12 mouse cellular contexts compared by ENCODE assay signal in genomic region chr10:122525807-122526206, GRCm38 (mm10).
DNase-seq lines count a peak whose midpoint lies in the region; ATAC-seq and TF ChIP-seq lines count a peak whose summit lies in the region.
"Had no signal": no experiment of that assay in that cellular context is flagged by ENCODE, and none has a peak within 500 bp of the region (broad histone marks: within the 10 kb centered on the region; RNA-seq: fewer than 3 reads in every experiment).

No protein-coding gene starts in this region.

- no peak for ATAC-seq in liver, embryonic 14.5 days (ENCODE audit: insufficient read depth)
- no peak for ATAC-seq in liver, embryonic 11.5 days (replicated peaks; ENCODE audit: low FRiP score)
- ATAC-seq in granulocyte monocyte progenitor cell, adult 5-6 weeks (replicated peaks; ENCODE audit: poor library complexity, severe bottlenecking): peak; percentile 33

- 69% methylated on average over 6 of the region's 6 CpGs for WGBS in heart, adult 2 months
- WGBS in liver, embryonic 14.5 days (ENCODE audit: insufficient replicate concordance): 66% methylated on average over 6 of the region's 6 CpGs
- 85% methylated on average over 6 of the region's 6 CpGs for WGBS in liver, embryonic 11.5 days

- no peak overlapping the region for H3K4me3 ChIP-seq in heart, adult 2 months
- H3K4me3 ChIP-seq in liver, embryonic 14.5 days (ENCODE audit: insufficient read depth in 1 of 2, low read depth in 2 of 2, low read length in 2 of 2): no peak overlapping the region
- H3K4me3 ChIP-seq in liver, embryonic 11.5 days (ENCODE audit: low read depth, low read length): no peak overlapping the region
- H3K4me3 ChIP-seq: embryonic facial prominence, embryonic 12.5 days; forebrain, embryonic 10.5 days had no signal

- TF ChIP-seq CTCF in heart, adult 2 months (IDR thresholded peaks at IDR 0.05): peak; percentile 34
- 0 out of 2 replicates have a peak, but pooled peaks have one; percentile 19 for TF ChIP-seq CTCF in liver, embryonic 14.5 days (IDR thresholded peaks at IDR 0.05; ENCODE audit: low read depth)

- intact Hi-C loops in heart, adult 2 months (cut with DNase I): loop anchor here (5.0 kb wide), 3 partner anchors 79 to 419 kb away; partner anchors contain the start of gene Avpr1a
- intact Hi-C loops in heart, postnatal 14 days (cut with DNase I): loop anchor here (5.0 kb wide), 1 partner anchor 419 kb away; no protein-coding TSS in a partner anchor

- H3K9me3 ChIP-seq in liver, embryonic 14.5 days (ENCODE audit: control insufficient read depth, low read length): no peaks in the 10 kb centered on the region
- no peaks in the 10 kb centered on the region for H3K9me3 ChIP-seq in liver, embryonic 11.5 days (ENCODE audit: control insufficient read depth, low read length)
- H3K9me3 ChIP-seq: embryonic facial prominence, embryonic 12.5 days; forebrain, embryonic 10.5 days had no signal

- H3K27ac ChIP-seq in heart, adult 2 months: no peak overlapping the region
- H3K27ac ChIP-seq in liver, embryonic 14.5 days: no peak overlapping the region
- no peak overlapping the region for H3K27ac ChIP-seq in liver, embryonic 11.5 days (ENCODE audit: low read depth, low read length)
- H3K27ac ChIP-seq: embryonic facial prominence, embryonic 12.5 days; forebrain, embryonic 10.5 days had no signal

- TF ChIP-seq EP300 in heart, adult 2 months (IDR thresholded peaks at IDR 0.05; ENCODE audit: insufficient read depth, low read depth, low read length): no peak
- no peak for TF ChIP-seq EP300 in liver, embryonic 14.5 days (IDR thresholded peaks at IDR 0.05; ENCODE audit: low read depth)

- no peak overlapping the region for H3K9ac ChIP-seq in heart, adult 2 months (ENCODE audit: low read depth, low read length)
- H3K9ac ChIP-seq in liver, embryonic 14.5 days (replicated peaks): no peak overlapping the region
- H3K9ac ChIP-seq in liver, embryonic 11.5 days (ENCODE audit: low read depth, low read length): no peak overlapping the region
- H3K9ac ChIP-seq: embryonic facial prominence, embryonic 12.5 days had no signal

- H3K4me2 ChIP-seq in liver, embryonic 14.5 days (ENCODE audit: low read depth): no peak overlapping the region
- H3K4me2 ChIP-seq in liver, embryonic 11.5 days: no peak overlapping the region
- H3K4me2 ChIP-seq: embryonic facial prominence, embryonic 12.5 days; midbrain, embryonic 11.5 days had no signal

- no peaks in the 10 kb centered on the region for H3K36me3 ChIP-seq in heart, adult 2 months (ENCODE audit: control insufficient read depth, insufficient read depth, low read length)
- H3K36me3 ChIP-seq in liver, embryonic 14.5 days (replicated peaks; ENCODE audit: control insufficient read depth, insufficient read depth, low read depth): no peaks in the 10 kb centered on the region
- H3K36me3 ChIP-seq in liver, embryonic 11.5 days (ENCODE audit: control insufficient read depth, insufficient read depth, low read length): no peaks in the 10 kb centered on the region
- H3K36me3 ChIP-seq: embryonic facial prominence, embryonic 12.5 days; forebrain, embryonic 10.5 days had no signal

- H3K79me2 ChIP-seq in heart, adult 2 months (replicated peaks; ENCODE audit: control insufficient read depth, insufficient read depth, low read length): no peaks in the 10 kb centered on the region

- no peak for TF ChIP-seq POLR2A in heart, adult 2 months (IDR thresholded peaks at IDR 0.05; ENCODE audit: insufficient read depth, low read depth, low read length)

- DNase-seq in heart, adult 2 months: no peak
- no peak for DNase-seq in heart, postnatal 14 days
- no peak for DNase-seq in liver, embryonic 14.5 days (ENCODE audit: low read depth in 3 of 3, low spot score in 3 of 3)
- no peak for DNase-seq in liver, embryonic 11.5 days (ENCODE audit: low spot score)
- DNase-seq in ES-CJ7 (ENCODE audit: low read depth, low spot score): peak; percentile 28
- DNase-seq in spleen, adult 18-20 months: no peak
- DNase-seq in right cerebral cortex, postnatal 10 days (ENCODE audit: low spot score in 2 of 2): no peak
- DNase-seq: cerebellum, adult 9-11 months had no signal

- H3K4me1 ChIP-seq in heart, adult 2 months (ENCODE audit: control insufficient read depth, insufficient read depth, low read length): no peaks in the 10 kb centered on the region
- no peaks in the 10 kb centered on the region for H3K4me1 ChIP-seq in liver, embryonic 14.5 days (replicated peaks; ENCODE audit: control insufficient read depth in 2 of 2, insufficient read depth in 2 of 2, low read length in 1 of 2)
- H3K4me1 ChIP-seq in liver, embryonic 11.5 days (replicated peaks; ENCODE audit: control insufficient read depth, insufficient read depth, low read length): no peaks in the 10 kb centered on the region
- H3K4me1 ChIP-seq: embryonic facial prominence, embryonic 12.5 days; forebrain, embryonic 10.5 days had no signal

- H3K27me3 ChIP-seq in heart, adult 2 months (ENCODE audit: control insufficient read depth, insufficient read depth, low read length): no peaks in the 10 kb centered on the region
- no peaks in the 10 kb centered on the region for H3K27me3 ChIP-seq in liver, embryonic 14.5 days (ENCODE audit: control insufficient read depth, insufficient read depth, low read length)
- H3K27me3 ChIP-seq in liver, embryonic 11.5 days (replicated peaks; ENCODE audit: control insufficient read depth, insufficient read depth, low read length): no peaks in the 10 kb centered on the region
- H3K27me3 ChIP-seq: embryonic facial prominence, embryonic 12.5 days had no signal
